Mouse (Mus musculus) C2C12 (cell line): ENCODE data around the gene Trim41.
"Not testable (repeated sequence)": the region's sequence is repeated elsewhere in the genome, so short reads cannot be mapped to it uniquely, and the experiment has no call there.

Experiments used
- CTCF ChIP-seq: IDR thresholded peaks from one replicate; pipeline ENCODE4 v1.5.1; 2011; ENCODE audit not compliant: control insufficient read depth, insufficient read depth, insufficient read length
- FOSL1 ChIP-seq: IDR thresholded peaks from one replicate; pipeline ENCODE4 v1.8.0; 2011; ENCODE audit warnings: mild to moderate bottlenecking, low read length; ENCODE audit not compliant: poor library complexity, insufficient read depth, severe bottlenecking
- MYOG ChIP-seq: IDR thresholded peaks from one replicate; pipeline ENCODE4 v1.6.1; 2011; ENCODE audit not compliant: control insufficient read depth, insufficient read length; ENCODE audit errors: extremely low read depth

DNA sequence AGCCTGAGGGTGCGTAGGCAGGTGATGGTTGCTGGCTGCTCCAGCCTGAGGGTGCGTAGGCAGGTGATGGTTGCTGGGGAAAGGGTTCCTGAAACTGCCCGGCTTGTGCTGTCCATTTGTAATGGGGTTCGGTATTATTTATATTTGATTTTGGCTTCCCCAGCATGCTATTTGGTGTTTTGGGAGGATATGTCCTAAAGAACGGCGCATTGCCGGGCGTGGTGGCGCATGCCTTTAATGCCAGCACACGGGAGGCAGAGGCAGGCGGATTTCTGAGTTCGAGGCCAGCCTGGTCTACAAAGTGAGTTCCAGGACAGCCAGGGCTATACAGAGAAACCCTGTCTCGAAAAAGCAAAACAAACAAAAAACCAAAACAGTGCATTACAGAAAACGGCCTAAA lies 4.1 kb upstream of the Trim41 start:
- not testable (repeated sequence) for TF ChIP-seq CTCF, MYOG, FOSL1
